ENCODE assay signal across 8 mouse cellular contexts in the genomic region with DNA sequence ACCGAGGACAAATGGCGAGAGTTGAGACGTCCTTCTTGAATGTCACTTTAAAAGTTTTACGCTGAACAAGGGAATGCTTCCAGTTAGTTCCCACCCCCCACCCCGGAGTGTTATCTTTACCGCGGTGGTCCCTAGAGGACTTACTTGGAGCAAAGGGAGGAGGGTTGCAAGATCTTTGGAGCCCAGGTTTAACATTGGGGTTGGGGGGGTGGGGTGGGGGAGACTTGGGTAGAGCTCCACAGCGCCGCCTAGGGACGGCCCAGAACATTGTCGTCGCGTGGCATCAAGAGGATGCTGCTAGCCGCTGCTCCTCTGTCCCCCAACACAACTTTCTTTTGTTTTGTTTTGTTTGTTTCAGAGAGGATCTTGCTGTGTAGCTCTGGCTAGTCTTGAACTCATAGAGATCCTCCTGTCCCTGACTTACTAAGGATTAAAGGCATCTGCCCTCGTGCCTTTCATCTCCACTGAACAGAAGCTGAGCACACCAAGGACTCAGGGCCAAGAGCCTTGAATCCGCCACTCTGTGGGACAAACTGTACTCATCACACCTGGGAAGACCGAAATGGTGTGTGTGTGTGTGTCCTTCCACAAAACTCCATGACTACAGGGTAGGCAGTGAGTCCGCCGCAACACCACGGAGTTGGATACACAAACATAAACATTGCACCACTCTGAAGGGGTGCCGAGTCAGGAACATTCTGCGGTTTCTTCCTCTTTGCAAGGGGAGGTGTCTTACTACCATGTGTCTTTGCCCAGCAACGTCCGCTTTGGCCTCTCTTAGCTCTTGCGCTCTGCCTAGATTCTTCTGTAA. TPM values are rescaled to one million over a fixed set of nuclear protein-coding genes. Genes with fewer than 3 reads are reported as not detected.
DNase-seq lines count a peak whose midpoint lies in the region; ATAC-seq and TF ChIP-seq lines count a peak whose summit lies in the region.

No protein-coding gene starts in this region.

- peak; percentile 91 for TF ChIP-seq CTCF in gastrocnemius, adult 2 months (IDR thresholded peaks at IDR 0.05)

- H3K9ac ChIP-seq in intestine, embryonic 15.5 days = peak overlapping the region; percentile 81
- H3K9ac ChIP-seq in limb, embryonic 13.5 days = peak overlapping the region; percentile 88
- H3K9ac ChIP-seq in midbrain, embryonic 12.5 days (replicated peaks) = peak overlapping the region; percentile 95

- peak overlapping the region; percentile 100 for H3K27ac ChIP-seq in gastrocnemius, adult 2 months
- peak overlapping the region; percentile 98 for H3K27ac ChIP-seq in intestine, embryonic 15.5 days
- H3K27ac ChIP-seq in limb, embryonic 13.5 days = peak overlapping the region; percentile 97
- peak overlapping the region; percentile 98 for H3K27ac ChIP-seq in midbrain, embryonic 12.5 days (replicated peaks)

- 24% methylated on average over 25 of the region's 25 CpGs for WGBS in intestine, embryonic 15.5 days
- WGBS in limb, embryonic 13.5 days = 26% methylated on average over 25 of the region's 25 CpGs
- 29% methylated on average over 23 of the region's 25 CpGs for WGBS in midbrain, embryonic 12.5 days

- DNase-seq in retina, adult 2 months (ENCODE audit: low read depth, low spot score) = peak; percentile 56
- no peak for DNase-seq in retina, postnatal 1 day
- DNase-seq in cerebellum, postnatal 10 days = peak; percentile 88 to 90
- DNase-seq in gastrocnemius, adult 2 months = peak; percentile 86
- DNase-seq in spleen, postnatal 4 days (ENCODE audit: low spot score in 2 of 2) = peak; percentile 81 to 94

- no peaks in the 10 kb centered on the region for H3K27me3 ChIP-seq in intestine, embryonic 15.5 days (replicated peaks)
- H3K27me3 ChIP-seq in limb, embryonic 13.5 days = no peaks in the 10 kb centered on the region
- peaks cover 6% of the 10 kb centered on the region; the same call in 1 of the 2 replicates for H3K27me3 ChIP-seq in midbrain, embryonic 12.5 days

- ATAC-seq in intestine, embryonic 15.5 days = peak; percentile 29
- peak; percentile 28; the same call in 1 of the 2 replicates for ATAC-seq in limb, embryonic 13.5 days (ENCODE audit: low FRiP score, low read depth)
- ATAC-seq in midbrain, embryonic 12.5 days (ENCODE audit: low FRiP score, low read depth) = peak; percentile 5

- peak overlapping the region; percentile 86 for H3K4me3 ChIP-seq in gastrocnemius, adult 2 months
- peak overlapping the region; percentile 67 for H3K4me3 ChIP-seq in intestine, embryonic 15.5 days (replicated peaks)
- peak overlapping the region; percentile 75 for H3K4me3 ChIP-seq in limb, embryonic 13.5 days
- peak overlapping the region; percentile 75 for H3K4me3 ChIP-seq in midbrain, embryonic 12.5 days

- intact Hi-C loops in gastrocnemius, adult 2 months (cut with DNase I) = loop anchor here (1.0 to 2.0 kb wide), 5 partner anchors 19 to 130 kb away; no protein-coding TSS in a partner anchor

- peak overlapping the region; percentile 93 for H3K4me2 ChIP-seq in intestine, embryonic 15.5 days (replicated peaks)
- peak overlapping the region; percentile 85 for H3K4me2 ChIP-seq in limb, embryonic 13.5 days (replicated peaks)
- H3K4me2 ChIP-seq in midbrain, embryonic 12.5 days (replicated peaks) = peak overlapping the region; percentile 76

- H3K36me3 ChIP-seq in intestine, embryonic 15.5 days = no peaks in the 10 kb centered on the region
- H3K36me3 ChIP-seq in limb, embryonic 13.5 days = peaks cover 10% of the 10 kb centered on the region; the same call in 1 of the 2 replicates
- H3K36me3 ChIP-seq in midbrain, embryonic 12.5 days = peaks cover 11% of the 10 kb centered on the region

- H3K9me3 ChIP-seq in intestine, embryonic 15.5 days = no peaks in the 10 kb centered on the region
- H3K9me3 ChIP-seq in limb, embryonic 13.5 days = no peaks in the 10 kb centered on the region
- no peaks in the 10 kb centered on the region for H3K9me3 ChIP-seq in midbrain, embryonic 12.5 days

- H3K4me1 ChIP-seq in intestine, embryonic 15.5 days (replicated peaks) = peaks cover 30% of the 10 kb centered on the region
- H3K4me1 ChIP-seq in limb, embryonic 13.5 days = peaks cover 36% of the 10 kb centered on the region
- H3K4me1 ChIP-seq in midbrain, embryonic 12.5 days = peaks cover 37% of the 10 kb centered on the region

RNA-seq across cellular contexts. Expression of gene Ergic1, which starts 52.1 kb away (rescaled TPM):
- 10 to 100 TPM; 40.3 to 60.3 TPM for total RNA-seq in gastrocnemius, adult 2 months (2021)
- polyA plus RNA-seq in intestine, embryonic 15.5 days (2015; fragmentation: Nextera tagmentation; extraction: Ambion mirVana) = 97.0 and 100 TPM in 2 replicates
- polyA plus RNA-seq in limb, embryonic 13.5 days (2015; fragmentation: Nextera tagmentation; extraction: Ambion mirVana) = 122 and 126 TPM in 2 replicates
- polyA plus RNA-seq in midbrain, embryonic 12.5 days (2016; fragmentation: Nextera tagmentation; extraction: Ambion mirVana) = 89.6 and 92.4 TPM in 2 replicates

RNA-seq across cellular contexts. Expression of gene Dusp1, which starts 52.8 kb away (rescaled TPM):
- total RNA-seq in gastrocnemius, adult 2 months (2021) = 10 to 100 TPM; 73.0 to 89.6 TPM
- polyA plus RNA-seq in intestine, embryonic 15.5 days (2015; fragmentation: Nextera tagmentation; extraction: Ambion mirVana) = 14.3 and 15.1 TPM in 2 replicates
- polyA plus RNA-seq in limb, embryonic 13.5 days (2015; fragmentation: Nextera tagmentation; extraction: Ambion mirVana) = 17.5 and 18.9 TPM in 2 replicates
- 35.4 and 37.5 TPM in 2 replicates for polyA plus RNA-seq in midbrain, embryonic 12.5 days (2016; fragmentation: Nextera tagmentation; extraction: Ambion mirVana)
